Mouse (Mus musculus): ENCODE measurements around the gene Rdh16f1. TPM values are rescaled to one million over a fixed set of nuclear protein-coding genes. Genes with fewer than 3 reads are reported as not detected.
"Not testable (repeated sequence)": the region's sequence is repeated elsewhere in the genome, so short reads cannot be mapped to it uniquely, and the experiment has no call there.

Rdh16f1 gene
- polyA plus RNA-seq, 1 experiment from 2014 or later, result not detected

- DNase-seq (ENCODE audit: low spot score), result no peak
- Histone ChIP-seq H3K4me3 (no peak overlapping the region), H3K27me3 (ENCODE audit: insufficient read depth, poor library complexity, severe bottlenecking) (no peaks in the 10 kb centered on the region), H3K36me3 (no peaks in the 10 kb centered on the region), H3K4me1 (replicated peaks) (peaks cover 8% of the 10 kb centered on the region), H3K27ac (no peak overlapping the region), H3K9me3 (no peaks in the 10 kb centered on the region)
- WGBS, result 87% methylated on average over 3 of the region's 3 CpGs
Measured at GRCm38 (mm10) chr10:127755246-127755645, 4.3 kb upstream of the Rdh16f1 start.

GRCm38 (mm10) chr10:127755770-127756468, 3.7 kb upstream of the Rdh16f1 start:
- no peak for DNase-seq (ENCODE audit: low spot score)
- WGBS, result 53% methylated on average over 18 of the region's 18 CpGs
- H3K9me3 ChIP-seq, result no peaks in the 10 kb centered on the region
- H3K27ac ChIP-seq, result no peak overlapping the region
- peaks cover 6% of the 10 kb centered on the region; the same call in 1 of the 2 replicates for H3K4me1 ChIP-seq (replicated peaks)
- no peaks in the 10 kb centered on the region for H3K36me3 ChIP-seq
- peak overlapping the region; percentile 26 for H3K4me3 ChIP-seq
- H3K27me3 ChIP-seq (ENCODE audit: insufficient read depth, poor library complexity, severe bottlenecking), result no peaks in the 10 kb centered on the region

- WGBS, result 89% methylated on average over 10 of the region's 10 CpGs
- DNase-seq (ENCODE audit: low spot score); H3K36me3 ChIP-seq; H3K4me3 ChIP-seq; H3K27me3 ChIP-seq (ENCODE audit: insufficient read depth, poor library complexity, severe bottlenecking); H3K4me1 ChIP-seq (replicated peaks); H3K27ac ChIP-seq; H3K9me3 ChIP-seq: not testable (repeated sequence)
Measured at GRCm38 (mm10) chr10:127762926-127763325, 3.3 kb downstream of the Rdh16f1 start.

GRCm38 (mm10) chr10:127763914-127764680, 4.5 kb downstream of the Rdh16f1 start:
- Histone ChIP-seq H3K9me3 (no peaks in the 10 kb centered on the region), H3K4me3 (no peak overlapping the region), H3K4me1 (replicated peaks) (no peaks in the 10 kb centered on the region), H3K36me3 (no peaks in the 10 kb centered on the region), H3K27ac (no peak overlapping the region), H3K27me3 (ENCODE audit: insufficient read depth, poor library complexity, severe bottlenecking) (no peaks in the 10 kb centered on the region)
- DNase-seq (ENCODE audit: low spot score), result no peak
- 79% methylated on average over 12 of the region's 12 CpGs for WGBS

GRCm38 (mm10) chr10:127766564-127766963, 7.0 kb downstream of the Rdh16f1 start:
- no peak overlapping the region for H3K4me3 ChIP-seq
- H3K27ac ChIP-seq, result no peak overlapping the region
- H3K27me3 ChIP-seq (ENCODE audit: insufficient read depth, poor library complexity, severe bottlenecking), result no peaks in the 10 kb centered on the region
- H3K9me3 ChIP-seq, result no peaks in the 10 kb centered on the region
- WGBS, result 85% methylated on average over 1 of the region's 1 CpGs
- no peak for DNase-seq (ENCODE audit: low spot score)
- no peaks in the 10 kb centered on the region for H3K4me1 ChIP-seq (replicated peaks)
- no peaks in the 10 kb centered on the region for H3K36me3 ChIP-seq

GRCm38 (mm10) chr10:127776011-127776410, 16.4 kb downstream of the Rdh16f1 start, which contains the start of gene Rdh9:
Gene Rdh9, plus strand, starts transcription at chr10:127776386.
- no peaks in the 10 kb centered on the region for H3K4me1 ChIP-seq (replicated peaks)
- H3K36me3 ChIP-seq, result no peaks in the 10 kb centered on the region
- no peaks in the 10 kb centered on the region for H3K27me3 ChIP-seq (ENCODE audit: insufficient read depth, poor library complexity, severe bottlenecking)
- no peak for DNase-seq (ENCODE audit: low spot score)
- no peaks in the 10 kb centered on the region for H3K9me3 ChIP-seq
- no peak within 1 kb of the TSS for H3K27ac ChIP-seq
- WGBS, result 77% methylated on average over 2 of the region's 2 CpGs
- H3K4me3 ChIP-seq, result no peak within 1 kb of the TSS

- H3K27me3 ChIP-seq (ENCODE audit: insufficient read depth, poor library complexity, severe bottlenecking); DNase-seq (ENCODE audit: low spot score); H3K4me1 ChIP-seq (replicated peaks); H3K9me3 ChIP-seq; H3K4me3 ChIP-seq; H3K27ac ChIP-seq; H3K36me3 ChIP-seq: not testable (repeated sequence)
- 95% methylated on average over 17 of the region's 17 CpGs for WGBS
Measured at GRCm38 (mm10) chr10:127782321-127782720, 22.7 kb downstream of the Rdh16f1 start.

- H3K27me3 ChIP-seq (ENCODE audit: insufficient read depth, poor library complexity, severe bottlenecking); H3K4me3 ChIP-seq; H3K36me3 ChIP-seq; H3K27ac ChIP-seq; DNase-seq (ENCODE audit: low spot score); H3K4me1 ChIP-seq (replicated peaks); H3K9me3 ChIP-seq: not testable (repeated sequence)
- 90% methylated on average over 1 of the region's 1 CpGs for WGBS
Measured at GRCm38 (mm10) chr10:127785411-127785810, 25.8 kb downstream of the Rdh16f1 start.

- Histone ChIP-seq H3K27me3 (ENCODE audit: insufficient read depth, poor library complexity, severe bottlenecking) (no peaks in the 10 kb centered on the region), H3K36me3 (no peaks in the 10 kb centered on the region), H3K4me1 (replicated peaks) (no peaks in the 10 kb centered on the region), H3K9me3 (no peaks in the 10 kb centered on the region), H3K27ac (no peak overlapping the region), H3K4me3 (no peak overlapping the region)
- 68% methylated on average over 1 of the region's 1 CpGs for WGBS
- DNase-seq (ENCODE audit: low spot score), result no peak
Measured at GRCm38 (mm10) chr10:127799295-127799694, 39.7 kb downstream of the Rdh16f1 start.

GRCm38 (mm10) chr10:127800891-127801290, 41.3 kb downstream of the Rdh16f1 start, which contains the start of gene Rdh16:
Gene Rdh16, plus strand, starts transcription at chr10:127801152.
- Histone ChIP-seq H3K4me3 (no peak within 1 kb of the TSS), H3K9me3 (no peaks in the 10 kb centered on the region), H3K4me1 (replicated peaks) (no peaks in the 10 kb centered on the region), H3K27me3 (ENCODE audit: insufficient read depth, poor library complexity, severe bottlenecking) (no peaks in the 10 kb centered on the region), H3K36me3 (no peaks in the 10 kb centered on the region), H3K27ac (no peak within 1 kb of the TSS)
- 89% methylated on average over 6 of the region's 6 CpGs for WGBS
- DNase-seq (ENCODE audit: low spot score), result no peak

GRCm38 (mm10) chr10:127801612-127802011, 42.0 kb downstream of the Rdh16f1 start:
- Histone ChIP-seq H3K36me3 (no peaks in the 10 kb centered on the region), H3K27ac (no peak overlapping the region), H3K4me1 (replicated peaks) (no peaks in the 10 kb centered on the region), H3K9me3 (no peaks in the 10 kb centered on the region), H3K27me3 (ENCODE audit: insufficient read depth, poor library complexity, severe bottlenecking) (no peaks in the 10 kb centered on the region), H3K4me3 (no peak overlapping the region)
- no peak for DNase-seq (ENCODE audit: low spot score)
- WGBS, result 96% methylated on average over 2 of the region's 2 CpGs

GRCm38 (mm10) chr10:127802236-127802635, 42.6 kb downstream of the Rdh16f1 start:
- no peak for DNase-seq (ENCODE audit: low spot score)
- WGBS, result 84% methylated on average over 5 of the region's 5 CpGs
- Histone ChIP-seq H3K27ac (no peak overlapping the region), H3K4me3 (no peak overlapping the region), H3K36me3 (no peaks in the 10 kb centered on the region), H3K27me3 (ENCODE audit: insufficient read depth, poor library complexity, severe bottlenecking) (no peaks in the 10 kb centered on the region), H3K9me3 (no peaks in the 10 kb centered on the region), H3K4me1 (replicated peaks) (no peaks in the 10 kb centered on the region)

GRCm38 (mm10) chr10:127804416-127804815, 44.8 kb downstream of the Rdh16f1 start:
- WGBS, result 56% methylated on average over 7 of the region's 7 CpGs

More at GRCm38 (mm10) chr10:127804416-127804815, 44.8 kb downstream of the Rdh16f1 start:
- H3K4me1 ChIP-seq (replicated peaks), result no peaks in the 10 kb centered on the region
- DNase-seq (ENCODE audit: low spot score), result no peak
- no peaks in the 10 kb centered on the region for H3K36me3 ChIP-seq
- no peak overlapping the region for H3K4me3 ChIP-seq
- no peak overlapping the region for H3K27ac ChIP-seq
- no peaks in the 10 kb centered on the region for H3K27me3 ChIP-seq (ENCODE audit: insufficient read depth, poor library complexity, severe bottlenecking)
- no peaks in the 10 kb centered on the region for H3K9me3 ChIP-seq

Data from hindbrain, embryonic 10.5 days (tissue).